Mouse (Mus musculus): ENCODE data around the gene Tfip11. TPM values are rescaled to one million over a fixed set of nuclear protein-coding genes. Genes with fewer than 3 reads are reported as not detected.

The Tfip11 gene
- polyA plus RNA-seq (2015; fragmentation: Nextera tagmentation; extraction: Ambion mirVana) = 14.1 and 15.7 TPM in 2 replicates

DNA sequence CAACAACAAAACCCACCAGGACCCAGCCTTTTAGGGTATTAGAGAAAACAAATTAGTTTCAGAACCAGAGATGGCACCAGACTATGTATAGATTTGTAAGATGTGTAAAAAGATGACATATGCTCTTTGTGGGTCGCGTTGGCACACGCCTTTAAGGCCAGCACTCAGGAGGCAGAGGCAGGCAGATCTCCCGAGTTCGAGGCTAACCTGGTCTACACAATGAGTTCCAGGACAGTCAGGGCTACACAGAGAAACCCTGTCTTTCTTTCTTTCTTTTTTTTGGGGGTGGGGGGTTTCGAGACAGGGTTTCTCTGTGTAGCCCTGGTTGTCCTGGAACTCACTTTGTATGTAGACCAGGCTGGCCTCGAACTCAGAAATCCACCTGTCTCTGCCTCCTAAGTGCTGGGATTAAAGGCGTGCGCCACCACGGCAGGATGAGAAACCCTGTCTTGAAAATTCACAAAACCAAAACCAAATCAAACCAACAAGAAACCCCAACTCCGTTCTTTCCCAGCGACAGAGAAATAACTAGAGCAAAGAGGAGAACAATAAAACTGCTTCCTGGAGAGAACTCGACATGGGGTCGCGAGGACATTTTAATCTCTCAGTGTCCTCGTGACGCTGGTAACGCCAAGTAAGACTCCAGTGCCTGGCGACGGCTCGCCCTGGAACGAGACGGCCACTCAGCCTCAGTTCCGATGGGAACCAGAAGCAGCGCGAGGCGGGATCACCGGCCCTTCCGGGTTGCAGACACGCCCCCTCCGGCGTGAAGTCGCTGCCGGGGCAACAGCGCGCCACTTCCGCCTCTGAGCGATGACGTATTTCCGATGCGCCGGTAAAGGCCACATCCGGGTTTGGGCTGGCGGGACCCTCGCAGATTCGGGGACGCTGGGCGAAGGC lies at the start of gene Tfip11:
Gene Tfip11, plus strand, starts transcription at position 813 of the 900 bp plus-strand sequence.
- H3K36me3 ChIP-seq = peaks cover 34% of the 10 kb centered on the region
- ATAC-seq (ENCODE audit: low read depth) = peak; percentile 69
- H3K4me2 ChIP-seq = peak within 1 kb of the TSS; percentile 81
- peak within 1 kb of the TSS; percentile 99 for H3K4me3 ChIP-seq (replicated peaks)
- H3K27ac ChIP-seq = peak within 1 kb of the TSS; percentile 83
- peak; percentile 89 for DNase-seq
- H3K9me3 ChIP-seq (replicated peaks) = no peaks in the 10 kb centered on the region
- H3K9ac ChIP-seq = peak within 1 kb of the TSS; percentile 87
- peaks cover 39% of the 10 kb centered on the region for H3K4me1 ChIP-seq (replicated peaks)
- 5% methylated on average over 48 of the region's 48 CpGs for WGBS (ENCODE audit: insufficient replicate concordance)
- no peaks in the 10 kb centered on the region for H3K27me3 ChIP-seq

DNA sequence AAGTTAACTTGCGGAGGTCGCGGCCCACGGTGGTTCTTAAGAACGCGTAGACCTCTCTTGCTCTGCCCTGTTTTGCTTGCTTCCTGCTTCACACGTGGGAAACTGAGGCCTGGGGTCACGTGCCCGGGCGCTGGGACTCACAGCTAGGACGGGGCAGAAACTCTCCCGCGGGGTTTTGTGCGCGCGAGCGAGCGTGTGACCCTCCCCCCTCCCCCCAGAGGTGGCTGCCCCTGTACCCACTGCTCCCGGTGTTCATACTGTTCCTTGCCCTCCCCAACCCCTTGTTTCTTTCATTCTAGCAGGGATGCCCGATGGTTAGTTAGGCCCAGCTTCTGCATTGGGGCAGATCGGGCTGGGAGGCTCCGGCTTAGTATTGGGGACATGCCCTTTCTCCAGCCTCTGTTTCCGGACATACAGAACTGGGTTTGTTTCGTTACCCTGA lies 49.2 kb upstream of the Tfip11 start:
- DNase-seq (no peak), ATAC-seq (ENCODE audit: low read depth) (no peak)
- WGBS (ENCODE audit: insufficient replicate concordance) = under 1% methylated on average over 24 of the region's 24 CpGs
- Histone ChIP-seq H3K27me3 (no peaks in the 10 kb centered on the region), H3K4me3 (replicated peaks) (peak overlapping the region; percentile 78), H3K4me2 (peak overlapping the region; percentile 94), H3K9me3 (replicated peaks) (no peaks in the 10 kb centered on the region), H3K36me3 (no peaks in the 10 kb centered on the region), H3K9ac (peak overlapping the region; percentile 86), H3K27ac (peak overlapping the region; percentile 85), H3K4me1 (replicated peaks) (peaks cover 74% of the 10 kb centered on the region)

- DNase-seq = no peak
Observed at GRCm38 (mm10) chr5:112277906-112278470, 48.2 kb upstream of the Tfip11 start.

GRCm38 (mm10) chr5:112279181-112280021 lies 46.8 kb upstream of the Tfip11 start:
- DNase-seq (no peak), ATAC-seq (ENCODE audit: low read depth) (no peak)
- no peaks in the 10 kb centered on the region for H3K36me3 ChIP-seq
- WGBS (ENCODE audit: insufficient replicate concordance) = 45% methylated on average over 17 of the region's 17 CpGs
- H3K9me3 ChIP-seq (replicated peaks) = no peaks in the 10 kb centered on the region
- 0 out of 2 replicates have a peak overlapping the region, but pooled peaks have one; percentile 14 for H3K4me3 ChIP-seq (replicated peaks)
- peak overlapping the region; percentile 94 for H3K4me2 ChIP-seq
- no peaks in the 10 kb centered on the region for H3K27me3 ChIP-seq
- H3K4me1 ChIP-seq (replicated peaks) = peaks cover 90% of the 10 kb centered on the region
- H3K27ac ChIP-seq = peak overlapping the region; percentile 78
- peak overlapping the region; percentile 47 for H3K9ac ChIP-seq

More at GRCm38 (mm10) chr5:112277906-112278470, 48.2 kb upstream of the Tfip11 start:
- H3K4me3 ChIP-seq (replicated peaks) = peak overlapping the region; percentile 78
- H3K9me3 ChIP-seq (replicated peaks) = no peaks in the 10 kb centered on the region
- H3K27ac ChIP-seq = no peak overlapping the region
- no peaks in the 10 kb centered on the region for H3K36me3 ChIP-seq
- 54% methylated on average over 11 of the region's 11 CpGs for WGBS (ENCODE audit: insufficient replicate concordance)
- no peak for ATAC-seq (ENCODE audit: low read depth)
- peak overlapping the region; percentile 86 for H3K9ac ChIP-seq
- no peaks in the 10 kb centered on the region for H3K27me3 ChIP-seq
- H3K4me1 ChIP-seq (replicated peaks) = peaks cover 82% of the 10 kb centered on the region
- peak overlapping the region; percentile 94 for H3K4me2 ChIP-seq

- Histone ChIP-seq H3K27ac (peak overlapping the region; percentile 78), H3K4me1 (replicated peaks) (peaks cover 95% of the 10 kb centered on the region), H3K4me2 (peak overlapping the region; percentile 94), H3K4me3 (replicated peaks) (no peak overlapping the region), H3K9ac (peak overlapping the region; percentile 47), H3K27me3 (no peaks in the 10 kb centered on the region), H3K36me3 (no peaks in the 10 kb centered on the region), H3K9me3 (replicated peaks) (no peaks in the 10 kb centered on the region)
- DNase-seq = no peak
- ATAC-seq (ENCODE audit: low read depth) = no peak
- 29% methylated on average over 7 of the region's 7 CpGs for WGBS (ENCODE audit: insufficient replicate concordance)
Observed at GRCm38 (mm10) chr5:112280151-112280550, 46.0 kb upstream of the Tfip11 start.

- peaks cover 4% of the 10 kb centered on the region; the same call in 1 of the 2 replicates for H3K36me3 ChIP-seq
- no peak overlapping the region for H3K4me3 ChIP-seq (replicated peaks)
- WGBS (ENCODE audit: insufficient replicate concordance) = 59% methylated on average over 15 of the region's 15 CpGs
- no peaks in the 10 kb centered on the region for H3K27me3 ChIP-seq
- peaks cover 95% of the 10 kb centered on the region for H3K4me1 ChIP-seq (replicated peaks)
- 0 out of 2 replicates have a peak overlapping the region, but pooled peaks have one; percentile 17 for H3K4me2 ChIP-seq
- no peak for ATAC-seq (ENCODE audit: low read depth)
- no peak for DNase-seq
- H3K9me3 ChIP-seq (replicated peaks) = no peaks in the 10 kb centered on the region
- H3K9ac ChIP-seq = 0 out of 2 replicates have a peak overlapping the region, but pooled peaks have one; percentile 47
- H3K27ac ChIP-seq = peak overlapping the region; percentile 78
Observed at GRCm38 (mm10) chr5:112280863-112281660, 45.1 kb upstream of the Tfip11 start.

DNA sequence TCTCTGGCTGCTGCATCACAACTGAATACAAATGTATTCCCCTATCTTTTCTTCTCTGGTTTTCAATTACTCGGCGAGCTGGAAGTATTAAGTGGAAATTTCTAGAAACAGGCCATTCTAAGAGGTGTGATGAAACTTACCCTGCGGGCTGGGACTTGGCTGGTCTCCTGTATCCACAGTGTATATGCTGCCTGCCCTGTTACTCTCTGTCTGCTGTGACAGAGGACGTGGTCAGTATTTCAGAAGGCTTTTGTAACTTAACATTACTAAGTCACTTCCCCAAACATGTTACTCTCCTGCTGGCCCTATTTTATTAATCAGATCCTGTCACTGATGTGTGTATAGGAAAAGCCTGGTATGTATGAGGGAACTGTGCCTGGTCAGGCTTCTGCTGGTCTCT lies 44.5 kb upstream of the Tfip11 start:
- no peaks in the 10 kb centered on the region for H3K27me3 ChIP-seq
- ATAC-seq (ENCODE audit: low read depth) = no peak
- H3K9me3 ChIP-seq (replicated peaks) = no peaks in the 10 kb centered on the region
- H3K4me2 ChIP-seq = no peak overlapping the region
- peak overlapping the region; percentile 45 for H3K27ac ChIP-seq
- H3K36me3 ChIP-seq = peaks cover 4% of the 10 kb centered on the region; the same call in 1 of the 2 replicates
- no peak for DNase-seq
- 55% methylated on average over 4 of the region's 4 CpGs for whole genome bisulfite sequencing (ENCODE audit: insufficient replicate concordance)
- 0 out of 2 replicates have a peak overlapping the region, but pooled peaks have one; percentile 33 for H3K9ac ChIP-seq
- no peak overlapping the region for H3K4me3 ChIP-seq (replicated peaks)
- H3K4me1 ChIP-seq (replicated peaks) = peaks cover 99% of the 10 kb centered on the region

DNA sequence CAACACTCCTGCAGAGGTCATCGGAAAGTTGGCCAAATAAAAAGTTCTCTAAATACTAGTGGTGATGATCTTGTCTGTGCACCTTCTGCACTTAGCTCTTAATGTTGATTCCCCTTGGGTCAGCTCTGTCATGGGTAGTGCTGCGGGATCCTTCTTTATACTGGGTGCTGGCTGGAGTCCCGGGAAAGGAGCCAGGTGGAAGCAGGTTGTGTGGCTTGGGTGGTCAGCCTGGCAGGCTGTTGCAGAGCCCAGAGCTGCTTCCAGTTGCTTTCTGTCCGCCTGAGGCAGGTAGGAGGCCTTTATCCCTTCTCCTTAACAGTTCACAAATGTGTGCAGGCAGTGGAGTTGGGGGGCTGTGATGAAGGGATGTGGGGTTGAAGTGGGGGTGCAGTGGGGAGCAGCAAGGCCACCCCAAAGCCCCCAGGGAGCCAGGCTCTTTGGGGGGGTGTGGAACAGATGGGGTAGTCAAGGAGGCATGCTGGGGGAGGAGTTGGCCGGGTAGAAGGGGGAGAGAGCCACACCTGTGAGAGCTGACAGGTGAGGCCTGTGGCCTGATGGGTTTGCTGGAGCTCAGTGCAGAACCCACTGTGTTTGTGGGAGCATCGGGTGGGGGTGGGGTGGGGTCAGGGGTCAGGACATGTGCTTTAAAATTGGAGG lies 43.9 kb upstream of the Tfip11 start:
- peak overlapping the region; percentile 33; the same call in 1 of the 2 replicates for H3K9ac ChIP-seq
- WGBS (ENCODE audit: insufficient replicate concordance) = 49% methylated on average over 6 of the region's 6 CpGs
- H3K4me3 ChIP-seq (replicated peaks) = no peak overlapping the region
- H3K27me3 ChIP-seq = no peaks in the 10 kb centered on the region
- H3K4me2 ChIP-seq = peak overlapping the region; percentile 3; the same call in 1 of the 2 replicates
- DNase-seq (no peak), ATAC-seq (ENCODE audit: low read depth) (no peak)
- no peaks in the 10 kb centered on the region for H3K9me3 ChIP-seq (replicated peaks)
- H3K36me3 ChIP-seq = peaks cover 4% of the 10 kb centered on the region; the same call in 1 of the 2 replicates
- peak overlapping the region; percentile 72 for H3K27ac ChIP-seq
- H3K4me1 ChIP-seq (replicated peaks) = peaks cover 100% of the 10 kb centered on the region

DNA sequence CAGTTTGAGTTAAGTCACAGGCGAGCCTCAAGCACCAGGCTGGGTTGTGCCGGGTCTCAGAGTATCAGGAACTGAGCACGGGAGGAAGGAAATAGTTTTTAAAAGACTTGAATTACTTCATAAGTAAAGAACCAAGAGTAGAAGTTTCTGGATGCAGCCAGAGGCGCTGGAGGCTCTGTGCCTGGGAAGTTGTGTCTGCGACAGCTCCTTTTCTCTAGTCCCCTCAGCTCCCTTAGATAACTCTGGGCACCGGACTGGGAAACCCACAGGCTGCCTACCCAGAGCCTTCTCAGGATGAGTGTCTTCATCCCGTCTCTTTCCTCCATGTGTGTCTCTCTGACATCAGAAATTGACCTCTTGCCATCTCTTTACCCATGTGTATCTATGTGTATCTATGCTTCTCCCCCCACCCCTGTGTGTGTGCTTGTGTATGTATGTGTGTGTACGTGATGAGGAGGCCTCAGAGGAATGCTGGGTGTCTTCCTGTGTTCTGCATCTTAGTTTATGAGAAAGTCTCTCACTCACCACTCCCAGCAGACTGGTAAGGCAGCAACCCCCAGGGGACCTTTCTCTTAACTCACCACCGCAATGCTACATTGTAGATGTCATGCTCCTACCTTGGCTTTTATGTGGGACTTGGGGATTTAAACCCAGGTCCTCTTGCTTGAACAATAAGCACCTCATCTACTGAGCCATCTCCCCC lies 43.2 kb upstream of the Tfip11 start:
- ATAC-seq (ENCODE audit: low read depth) (no peak), DNase-seq (no peak)
- Histone ChIP-seq H3K9me3 (replicated peaks) (no peaks in the 10 kb centered on the region), H3K4me3 (replicated peaks) (no peak overlapping the region; the same call in 1 of the 2 replicates), H3K9ac (peak overlapping the region; percentile 33), H3K36me3 (peaks cover 4% of the 10 kb centered on the region; the same call in 1 of the 2 replicates), H3K4me2 (peak overlapping the region; percentile 34; the same call in 1 of the 2 replicates), H3K27me3 (no peaks in the 10 kb centered on the region), H3K27ac (peak overlapping the region; percentile 72), H3K4me1 (replicated peaks) (peaks cover 100% of the 10 kb centered on the region)
- WGBS (ENCODE audit: insufficient replicate concordance) = 28% methylated on average over 9 of the region's 9 CpGs

All from liver, embryonic 13.5 days (tissue).